Mouse (Mus musculus) spleen, adult 18-20 months (tissue): ENCODE measurements around the gene Pacsin1.
"Not testable (repeated sequence)": the region's sequence is repeated elsewhere in the genome, so short reads cannot be mapped to it uniquely, and the experiment has no call there.

Experiments
- DNase-seq, 2 experiments: peaks; one replicate each; pipeline ENCODE4 v3.0.0; 2022; ENCODE audit warnings: mixed read lengths in 2 of 2

Gene Pacsin1

DNA sequence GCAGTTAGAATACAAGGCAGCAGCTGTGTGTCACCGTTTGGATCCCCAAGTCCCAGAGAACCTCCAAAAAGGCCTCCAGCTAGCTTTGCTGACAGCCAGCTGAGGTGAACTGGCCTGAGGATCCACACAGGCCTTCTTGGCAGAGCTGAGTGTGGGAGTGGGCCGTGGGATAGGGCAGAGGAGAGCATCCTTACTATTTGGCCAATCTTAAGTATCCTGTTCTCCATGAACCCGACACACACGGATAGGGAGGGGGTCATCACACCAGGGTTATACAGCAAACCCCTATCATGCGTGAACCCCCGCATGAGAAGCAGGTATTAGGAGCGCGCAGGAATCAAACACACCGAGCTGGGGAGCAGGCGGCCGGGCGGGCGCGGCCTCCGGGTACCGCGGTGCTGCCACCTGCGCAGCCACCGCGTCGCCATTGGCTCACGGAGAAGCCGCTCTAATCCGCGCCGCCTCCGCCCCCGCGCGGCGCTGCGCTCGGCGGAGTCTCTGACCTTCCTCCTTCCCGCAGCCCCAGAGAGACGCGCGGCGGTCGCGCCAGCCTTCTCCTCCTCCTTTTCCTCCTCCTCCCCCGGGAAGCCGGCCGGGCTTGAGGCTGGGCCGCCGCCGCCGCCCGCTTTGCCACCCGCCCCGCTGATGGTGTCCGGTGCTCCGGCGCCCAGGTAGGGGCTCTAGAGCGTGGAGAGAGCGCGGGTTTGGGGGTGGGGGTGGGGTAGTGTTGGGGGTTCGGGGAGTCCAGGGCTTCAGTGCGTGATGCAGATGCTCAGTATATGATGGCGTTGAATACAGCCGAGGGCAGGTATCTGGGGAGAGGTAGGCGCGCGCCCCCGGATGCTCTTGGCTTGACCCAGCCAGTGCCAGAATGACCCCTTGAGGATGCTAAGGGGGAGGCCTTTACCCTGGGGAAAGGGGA is at the start of gene Pacsin1:
Gene Pacsin1 (plus strand): TSS at position 421 of the 922 bp plus-strand sequence.
- DNase-seq = peak; percentile 53 to 64

DNA sequence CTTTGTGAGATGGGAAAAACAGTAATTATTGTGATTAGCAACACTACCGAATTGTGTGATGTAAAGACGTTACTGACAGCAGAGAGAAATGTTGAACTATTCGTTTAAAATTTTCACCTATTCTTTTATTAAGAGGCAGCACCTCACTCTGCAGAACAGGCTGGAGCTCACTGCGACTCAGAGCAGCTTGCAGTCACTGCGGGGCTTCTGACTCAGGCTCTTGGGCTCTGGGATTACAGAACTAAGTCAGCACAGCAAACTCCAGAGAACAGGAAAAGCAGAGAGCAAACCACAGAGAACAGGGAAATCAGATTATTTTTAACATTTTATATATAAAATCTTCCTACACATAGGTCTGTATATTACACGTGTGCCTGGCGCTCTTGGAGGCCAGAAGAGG is 45.7 kb upstream of the Pacsin1 start:
- DNase-seq = no peak

DNA sequence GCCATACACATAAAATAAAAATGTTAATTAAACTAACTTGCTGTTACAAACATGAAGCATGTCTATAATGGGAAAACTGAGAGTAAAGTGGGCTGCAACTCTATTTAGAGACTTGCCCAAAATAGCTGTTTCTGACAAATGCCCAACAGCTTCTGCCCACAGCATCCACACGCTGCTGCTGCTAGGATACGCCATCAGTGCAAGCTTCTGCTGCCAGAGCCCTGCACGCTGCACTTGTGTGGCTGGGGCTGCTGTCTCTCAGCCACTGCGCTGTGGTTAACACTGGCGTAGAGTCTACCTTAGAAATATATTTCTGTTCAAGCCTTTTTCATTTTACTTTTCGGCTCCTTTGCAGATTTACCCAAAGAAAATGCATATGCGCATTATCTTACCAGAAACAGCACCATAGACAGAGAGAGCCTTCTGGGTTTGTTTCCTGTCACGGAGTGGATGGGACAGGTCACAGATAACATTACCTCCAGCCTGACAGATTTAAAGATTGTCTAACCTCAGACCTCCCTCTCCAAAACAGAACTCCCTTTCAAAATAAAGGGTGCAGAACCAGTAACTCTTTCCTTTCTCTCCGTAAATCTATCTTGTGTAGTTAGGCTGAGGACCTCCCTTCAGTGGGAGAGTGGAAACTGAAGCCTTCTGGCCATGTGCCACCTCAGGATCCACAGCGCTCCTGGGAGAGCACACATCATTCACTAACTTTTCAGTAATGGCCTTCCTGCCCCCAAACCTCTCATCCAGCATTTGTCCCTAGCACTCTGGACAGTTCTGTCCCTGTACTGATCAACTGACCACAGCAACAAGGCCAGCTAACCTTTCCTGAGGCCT is 44.4 kb upstream of the Pacsin1 start:
- no peak for DNase-seq

DNA sequence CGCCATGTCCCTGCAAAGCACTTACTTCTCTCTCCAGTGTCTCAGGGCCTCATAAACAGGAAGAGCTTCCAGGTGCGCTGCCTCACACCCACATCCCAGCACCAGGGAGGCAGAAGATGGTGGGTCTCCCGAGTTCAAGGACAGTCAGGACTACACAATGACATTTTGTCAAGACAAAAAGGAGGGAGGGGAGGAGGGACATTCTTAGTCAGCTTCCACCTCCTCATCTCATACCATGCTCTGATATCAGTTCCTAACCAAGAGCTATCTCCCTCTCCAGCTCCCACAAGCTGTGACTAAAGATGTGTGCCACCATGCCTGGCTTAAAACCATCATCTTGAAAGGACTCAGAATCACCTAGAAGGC is 43.8 kb upstream of the Pacsin1 start:
- DNase-seq = no peak

DNA sequence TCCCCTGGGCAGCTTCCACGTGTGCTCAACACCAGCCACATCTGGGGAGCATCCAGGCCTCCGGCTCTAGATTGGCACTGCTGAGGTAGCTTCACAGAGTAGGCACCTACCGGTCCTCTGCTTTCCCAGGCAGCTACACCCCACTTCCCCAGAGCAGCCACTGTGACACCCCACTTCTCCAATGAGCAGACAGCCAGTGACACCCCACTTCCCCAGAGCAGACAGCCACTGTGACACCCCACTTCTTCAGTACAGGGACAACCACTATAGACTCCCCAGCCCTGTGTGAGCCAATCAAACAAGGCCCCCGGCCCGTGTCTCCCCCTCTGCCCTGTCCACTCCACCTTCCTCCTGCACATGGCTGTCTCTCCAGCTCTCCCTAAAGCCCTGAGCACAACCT is 43.3 kb upstream of the Pacsin1 start:
- DNase-seq = no peak

DNA sequence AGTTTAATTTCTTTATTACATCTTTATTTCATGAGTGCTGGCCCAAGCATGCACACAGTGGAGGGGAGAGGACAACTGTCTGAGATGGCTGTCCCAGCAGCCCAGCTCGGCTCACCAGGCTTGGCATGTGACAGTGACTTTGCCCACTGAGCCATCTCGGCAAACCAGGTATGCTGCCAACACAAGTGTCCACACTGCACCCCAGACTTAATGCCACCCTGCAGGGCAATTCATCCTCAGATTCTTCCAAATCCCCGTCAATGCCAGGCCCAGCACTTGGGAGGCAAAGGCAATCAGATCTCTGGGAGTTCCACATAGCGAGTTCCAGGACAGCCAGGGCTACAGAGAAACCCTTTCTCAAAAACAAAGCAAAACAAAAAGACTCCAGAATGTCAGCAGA is 42.3 kb upstream of the Pacsin1 start:
- DNase-seq = no peak

DNA sequence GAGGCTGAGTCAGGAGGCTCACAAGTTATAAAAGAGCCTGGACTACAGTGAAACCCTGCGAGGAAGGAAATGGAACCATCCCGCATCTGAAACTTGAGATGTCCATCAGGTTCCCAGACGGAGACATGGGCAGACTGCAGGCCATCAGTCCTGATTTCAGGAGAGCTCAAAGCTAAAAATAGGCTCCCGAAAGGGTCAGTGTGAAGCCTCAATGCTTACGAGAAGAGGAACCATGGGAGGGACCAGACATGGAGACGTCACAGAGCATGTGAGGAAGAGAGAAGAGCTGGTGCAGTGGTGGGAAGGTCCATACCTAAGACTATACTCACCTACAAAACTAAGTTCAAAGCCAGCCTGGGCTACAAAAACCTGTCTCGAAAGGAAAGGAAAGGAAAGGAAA is 39.9 kb upstream of the Pacsin1 start:
- no peak for DNase-seq

DNA sequence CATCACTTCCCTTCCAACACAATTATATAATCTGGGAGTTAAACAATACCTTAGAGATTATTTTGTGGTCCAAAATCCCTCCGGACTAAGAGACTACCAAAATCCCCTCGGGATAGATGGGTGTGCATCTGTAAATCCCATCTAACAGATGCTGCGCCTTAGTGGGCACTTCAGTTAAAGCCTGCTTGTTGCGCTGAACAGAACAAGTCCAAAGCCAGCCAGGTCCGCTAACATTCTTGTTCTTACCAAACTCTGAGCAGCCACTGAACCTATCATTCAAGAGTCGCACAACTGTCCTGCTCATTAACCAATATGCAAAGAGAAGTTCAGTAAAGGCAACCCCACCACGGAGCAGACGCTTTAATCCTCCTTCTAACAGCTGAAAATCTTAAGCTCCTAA is 34.1 kb upstream of the Pacsin1 start:
- no peak for DNase-seq

DNA sequence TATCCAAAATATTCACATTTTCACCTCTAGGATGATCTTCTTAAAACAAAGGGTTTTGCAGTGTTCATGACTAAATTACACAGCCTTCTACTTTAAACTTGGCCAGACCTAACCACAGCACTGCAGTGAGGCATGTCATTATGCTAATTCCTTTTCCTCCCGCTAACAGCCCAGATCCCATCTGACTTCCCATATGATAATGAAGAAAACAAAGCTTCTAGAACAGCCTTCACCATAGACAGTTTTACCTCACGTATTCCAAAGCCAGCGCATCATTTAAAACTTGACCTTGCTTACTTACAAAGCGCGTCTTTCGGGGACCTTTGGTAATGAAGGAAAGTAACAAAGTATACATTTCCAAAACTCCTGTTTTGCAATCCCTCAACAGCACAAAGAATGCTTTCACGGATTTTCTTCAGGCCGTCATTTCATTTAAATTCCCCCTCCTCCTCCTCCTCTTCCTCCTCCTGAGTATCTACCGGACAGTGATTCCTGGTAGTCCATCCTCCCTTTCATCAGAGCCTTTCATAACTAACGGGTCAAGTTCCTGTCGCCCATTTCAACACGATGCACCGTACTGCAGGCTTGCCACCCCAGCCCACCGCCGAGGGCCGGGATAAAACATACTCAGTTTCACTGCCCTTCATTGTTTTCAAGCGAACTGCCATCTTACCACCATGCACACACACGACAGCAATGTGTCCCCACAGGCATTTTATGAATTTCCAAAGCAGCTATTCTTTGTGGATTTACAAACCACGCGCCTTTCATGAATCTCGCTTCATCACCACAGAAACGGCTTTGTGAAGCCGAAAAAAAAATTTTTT is 33.4 kb upstream of the Pacsin1 start:
- no peak for DNase-seq

DNA sequence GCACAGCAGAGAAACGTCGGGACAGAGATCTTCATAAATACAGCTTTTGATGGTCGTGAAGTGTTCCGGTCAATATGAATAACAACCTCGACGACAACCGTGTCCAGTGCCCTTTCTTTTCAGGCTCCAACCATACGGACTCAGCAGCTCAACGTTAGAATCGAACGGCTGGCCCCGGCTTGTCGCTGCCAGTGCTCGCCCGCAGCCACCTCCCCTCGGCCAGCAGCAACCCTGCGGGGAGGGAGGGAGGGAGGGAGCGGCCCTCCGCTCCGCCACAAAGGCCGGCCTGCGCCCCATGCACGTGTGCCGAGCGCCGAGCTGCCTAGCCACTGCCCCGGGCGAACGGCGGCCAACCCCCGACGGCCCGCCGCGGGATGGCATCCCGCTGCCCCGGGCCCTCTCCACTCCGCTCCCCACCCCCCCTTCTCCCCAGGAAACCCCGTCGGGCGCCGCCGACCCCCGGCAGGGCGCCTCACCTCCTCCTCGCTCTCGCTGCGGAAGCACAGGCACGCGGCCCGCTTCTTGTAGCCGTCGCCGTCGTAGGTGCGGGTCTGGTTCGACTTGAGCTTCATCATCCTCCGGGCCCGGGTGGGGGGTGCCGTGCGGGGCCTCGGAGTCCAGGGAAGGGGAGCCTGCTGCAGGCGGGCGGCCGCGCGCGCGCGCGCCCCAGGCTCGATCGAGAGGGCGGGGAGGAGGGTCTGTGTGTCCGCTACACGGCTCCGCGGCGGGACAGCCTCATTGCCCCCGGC is 32.5 kb upstream of the Pacsin1 start:
- DNase-seq = peak; percentile 20 to 42

DNA sequence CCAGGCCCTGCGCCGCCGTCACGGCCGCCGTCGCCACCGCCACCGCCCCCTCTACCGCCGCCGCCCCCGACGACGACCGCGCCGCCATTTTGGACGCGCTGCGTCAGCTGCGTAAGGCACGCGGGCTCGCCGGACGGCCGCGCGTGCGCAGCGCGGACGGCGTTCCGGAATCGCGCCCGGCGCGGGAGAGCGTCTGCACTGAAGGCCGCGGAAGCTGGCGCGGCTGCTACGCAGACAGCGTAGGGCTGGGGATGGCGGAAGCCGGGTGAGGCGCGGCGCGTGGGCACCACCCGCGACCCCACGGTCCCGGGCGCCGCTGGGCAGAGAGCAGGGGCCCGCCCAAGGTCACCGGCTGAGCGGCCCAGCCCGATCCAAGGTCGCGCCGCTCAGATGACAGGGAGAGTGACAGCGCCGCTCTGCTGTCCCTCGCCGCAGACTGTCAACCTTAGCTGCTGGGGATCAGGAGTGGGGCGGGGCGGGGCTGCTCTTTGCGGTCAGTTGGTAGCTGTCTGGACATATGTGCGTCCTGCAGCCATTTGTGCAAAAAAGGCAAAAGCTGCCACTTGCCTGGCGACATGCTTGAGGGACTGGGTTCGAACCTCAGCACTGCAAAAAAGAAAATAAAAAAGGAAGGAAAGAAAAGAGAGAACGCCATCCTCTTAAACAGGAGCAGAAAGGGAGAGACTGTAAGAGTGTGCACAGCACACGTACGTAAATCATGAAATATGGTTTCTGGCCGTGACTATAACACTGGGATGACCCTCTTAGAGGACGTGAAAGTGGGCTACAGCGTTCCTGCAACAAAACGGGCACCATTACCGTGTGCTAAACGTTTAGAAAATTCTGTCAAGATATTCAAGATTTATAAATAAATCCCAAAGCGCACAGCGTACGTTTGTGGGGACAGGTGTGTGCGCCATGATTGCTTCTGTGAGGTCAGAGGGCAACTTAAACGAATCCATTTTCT is 31.7 kb upstream of the Pacsin1 start, which contains the start of gene Nudt3:
Gene Nudt3 (minus strand): TSS at position 136 of the 967 bp plus-strand sequence.
- peak; percentile 84 to 88 for DNase-seq

DNA sequence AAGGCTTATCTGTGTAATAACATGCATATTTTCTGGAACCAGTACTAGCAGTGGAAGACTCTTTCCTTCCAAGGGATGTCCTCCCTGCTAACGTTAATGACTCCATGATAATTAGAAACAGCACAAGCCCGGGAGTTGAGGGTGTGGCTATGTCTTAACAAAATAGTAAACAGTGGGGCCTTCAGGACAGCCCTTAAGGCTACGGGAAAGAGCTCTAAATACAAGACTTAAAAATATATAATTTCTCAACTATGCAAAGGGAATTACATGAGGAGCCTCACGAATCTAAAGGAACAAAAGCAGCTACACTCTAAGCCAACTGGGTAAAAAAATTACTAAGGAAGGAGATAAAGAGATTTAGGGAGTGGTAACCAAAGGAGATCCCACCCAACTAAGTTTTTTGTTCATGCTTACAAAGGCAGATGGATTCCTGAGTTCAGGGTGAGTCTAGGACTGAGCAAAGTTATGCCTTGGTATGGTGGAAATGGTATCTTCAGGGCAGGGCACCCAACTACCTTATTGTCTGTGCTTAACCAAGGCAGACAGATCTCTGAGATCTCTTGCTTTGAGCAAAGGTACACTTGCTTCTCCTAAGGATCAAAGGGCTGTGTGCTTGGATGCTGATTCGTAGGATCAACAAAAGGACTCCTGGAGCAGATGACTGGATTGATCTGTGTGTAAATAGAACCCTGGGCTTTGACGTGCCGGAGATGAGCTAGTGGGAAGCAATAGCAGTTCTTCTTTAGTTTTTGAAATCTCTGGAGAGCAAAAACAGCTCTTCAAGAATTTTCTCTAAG is 29.7 kb upstream of the Pacsin1 start:
- DNase-seq = no peak

DNA sequence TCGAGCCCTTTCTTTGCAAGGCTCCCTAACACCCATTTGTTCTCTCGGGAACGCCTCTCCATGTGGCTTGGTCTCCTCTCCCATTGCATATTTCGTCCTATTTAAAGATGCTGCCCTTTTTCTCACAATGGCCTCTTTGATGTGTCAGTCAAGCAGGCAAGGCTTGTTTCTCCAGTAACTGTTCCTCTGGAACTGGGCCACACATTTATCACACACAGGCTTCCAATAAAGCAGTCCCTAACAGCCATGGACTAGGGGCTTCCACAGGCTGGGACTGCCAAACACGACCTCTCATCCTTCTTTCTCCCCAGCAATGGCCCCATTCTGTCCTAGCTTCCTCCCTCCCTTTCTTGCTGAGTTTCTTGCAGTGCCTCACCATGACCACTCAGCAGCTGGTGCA is 28.6 kb upstream of the Pacsin1 start:
- no peak for DNase-seq

DNA sequence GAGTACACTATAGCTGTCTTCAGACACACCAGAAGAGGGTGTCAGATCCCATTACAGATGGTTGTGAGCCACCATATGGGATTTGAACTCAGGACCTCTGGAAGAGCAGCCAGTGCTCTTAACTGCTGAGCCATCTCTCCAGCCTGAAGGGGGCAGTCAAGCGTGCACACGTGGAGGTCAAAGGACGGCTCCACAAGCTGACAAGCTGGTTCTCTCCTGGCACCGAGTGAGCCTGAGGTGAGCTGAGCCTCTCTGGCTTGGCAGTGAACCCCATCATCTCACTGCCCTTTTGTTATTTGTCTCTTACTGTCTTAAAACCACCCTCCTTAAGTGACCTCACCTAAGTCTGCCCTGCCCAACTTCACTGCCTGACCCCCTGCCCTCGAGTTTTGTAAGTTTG is 27.9 kb upstream of the Pacsin1 start:
- no peak for DNase-seq

DNA sequence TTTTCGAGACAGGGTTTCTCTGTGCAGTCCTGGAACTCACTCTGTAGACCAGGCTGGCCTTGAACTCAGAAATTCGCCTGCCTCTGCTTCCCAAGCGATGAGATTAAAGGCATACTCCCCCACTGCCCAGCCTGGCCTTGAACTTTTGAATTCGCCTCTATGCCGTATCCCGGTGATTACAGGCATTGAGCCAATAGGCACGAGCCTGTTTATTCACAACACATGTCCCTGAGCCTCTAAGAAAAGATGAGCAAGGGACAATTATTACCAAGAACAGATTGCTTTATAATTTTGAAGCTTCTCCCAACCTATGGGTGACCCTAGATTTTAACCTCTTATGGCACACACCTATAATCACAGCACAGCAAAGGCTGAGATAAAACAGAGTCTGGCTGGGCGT is 26.9 kb upstream of the Pacsin1 start:
- DNase-seq = no peak

DNA sequence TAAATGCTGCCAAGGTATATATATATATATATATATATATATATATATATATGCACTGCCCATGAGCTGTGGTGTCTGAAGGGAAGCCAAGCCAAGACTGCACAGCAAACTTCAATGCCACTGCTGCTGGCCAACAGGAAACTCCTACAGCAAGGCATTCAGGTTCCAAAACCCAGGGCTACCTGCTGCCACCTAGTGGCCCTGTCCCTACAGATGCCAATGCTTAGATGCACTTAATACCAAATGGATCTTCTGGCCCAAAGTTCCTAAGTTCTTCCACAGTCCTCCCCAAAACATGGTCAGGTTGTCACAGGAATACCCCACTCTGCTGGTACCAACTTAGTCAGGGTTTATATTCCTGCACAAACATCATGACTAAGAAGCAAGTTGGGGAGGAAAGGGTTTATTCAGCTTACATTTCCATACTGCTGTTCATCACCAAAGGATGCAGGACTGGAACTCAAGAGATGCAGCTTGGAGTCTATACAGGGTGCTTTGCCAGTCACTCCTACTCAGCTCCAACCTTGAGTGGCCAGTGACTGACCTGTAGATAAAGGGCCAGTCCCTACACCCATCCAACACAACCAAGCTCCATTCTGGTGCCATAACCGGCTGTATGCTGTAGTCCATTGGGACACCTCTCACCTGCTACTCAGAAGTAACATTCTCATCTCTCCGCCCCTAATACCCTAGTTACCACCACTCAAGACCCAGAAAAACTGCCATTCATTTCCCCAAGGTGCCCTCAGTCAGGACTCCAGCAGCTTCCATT is 25.9 kb upstream of the Pacsin1 start:
- DNase-seq = peak; percentile 61 to 86

DNA sequence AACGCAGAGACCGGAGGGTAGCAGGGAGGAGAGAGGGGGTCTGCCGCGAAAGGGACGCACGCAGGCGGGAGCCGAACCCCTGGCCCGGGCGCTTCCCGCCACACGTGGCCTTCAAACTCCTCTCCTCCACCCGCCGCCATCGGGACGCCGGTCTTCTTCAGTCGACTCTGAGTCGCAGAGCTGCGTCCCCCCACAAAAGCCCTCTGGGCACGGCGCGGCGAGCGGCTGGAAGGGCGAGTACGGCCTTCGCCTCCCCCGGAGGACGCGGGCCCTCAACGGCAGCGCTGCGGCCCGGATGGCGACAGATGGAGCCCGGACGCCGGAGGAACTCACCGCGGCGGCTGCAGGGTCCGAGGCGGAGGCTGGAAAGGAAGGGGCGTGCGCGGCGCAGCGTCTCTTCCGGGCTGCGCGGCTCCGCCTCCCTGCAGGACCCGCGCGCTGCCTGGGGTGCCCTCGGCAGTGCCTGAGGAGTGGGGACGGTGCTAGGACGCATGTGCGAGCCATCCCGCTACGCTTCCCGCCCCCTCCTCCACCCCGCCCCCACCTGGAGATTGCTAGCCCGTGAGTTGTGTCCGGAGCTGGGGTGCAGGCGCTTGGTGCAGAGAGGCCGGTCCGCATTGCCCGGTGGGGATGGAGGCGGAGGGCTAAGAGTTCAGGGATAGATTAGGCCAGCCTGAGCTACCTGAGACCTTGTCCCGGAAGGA is 20.3 kb upstream of the Pacsin1 start, which contains the start of gene RPS10-NUDT3:
Gene RPS10-NUDT3 (minus strand): TSS at position 352 of the 704 bp plus-strand sequence.
- DNase-seq = peak; percentile 80 to 86

DNA sequence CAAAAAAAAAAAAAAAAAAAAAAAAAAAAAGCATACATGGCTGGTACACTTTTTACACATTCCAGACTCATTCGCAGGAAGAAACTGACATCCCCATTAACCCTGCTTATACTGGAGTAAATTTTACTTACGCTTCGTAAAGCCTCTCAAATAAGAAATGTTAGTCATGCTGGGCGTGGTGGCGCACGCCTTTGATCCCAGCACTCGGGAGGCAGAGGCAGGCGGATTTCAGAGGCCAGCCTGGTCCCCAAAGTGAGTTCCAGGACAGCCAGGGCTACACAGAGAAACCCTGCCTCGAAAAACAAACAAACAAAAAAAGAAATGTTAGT is 19.8 kb upstream of the Pacsin1 start:
- DNase-seq = not testable (repeated sequence)
